Comparison of ENCODE assay signal across 8 mouse cellular contexts in genomic region chr11:75533314-75534015, GRCm38 (mm10). TPM values are rescaled to one million over a fixed set of nuclear protein-coding genes. Genes with fewer than 3 reads are reported as not detected.
A peak's percentile ranks its signal among the peaks of the same experiment; 100 is the strongest.
DNase-seq lines count a peak whose midpoint lies in the region; ATAC-seq and TF ChIP-seq lines count a peak whose summit lies in the region.

No protein-coding gene starts in this region.

- DNase-seq in heart, postnatal 4 days, result no peak
- peak; percentile 42 for DNase-seq in CH12.LX (ENCODE audit: extremely low read depth)
- no peak for DNase-seq in forebrain, postnatal 0 days
- DNase-seq in midbrain, embryonic 11.5 days (ENCODE audit: low spot score, missing footprints), result no peak
- DNase-seq in spleen, adult 18-20 months, result no peak
- DNase-seq in frontal cortex, adult 2 months (ENCODE audit: extremely low spot score in 1 of 2, low spot score in 1 of 2), result no peak
- no peak for DNase-seq in left cerebral cortex, postnatal 4 days

- intact Hi-C loops in left cerebral cortex, postnatal 4 days (cut with DNase I), result loop anchor here (5.0 kb wide), 1 partner anchor 39 kb away; no protein-coding TSS in a partner anchor

- dilution Hi-C loops in CH12.LX (cut with MboI; ENCODE audit: extremely low pct_ligation_motif_present, extremely low pct_unique_long_range_greater_than_20kb, low sequenced_read_pairs), result no loop called here

- TF ChIP-seq POLR2A in CH12.LX (IDR thresholded peaks at IDR 0.05; ENCODE audit: low read depth, low read length), result no peak

- TF ChIP-seq RAD21 in CH12.LX (IDR thresholded peaks at IDR 0.05; ENCODE audit: low read depth, low read length), result no peak

- H3K79me2 ChIP-seq in CH12.LX (replicated peaks; ENCODE audit: control insufficient read depth, extremely low read depth, insufficient read depth, poor library complexity, severe bottlenecking), result no peaks in the 10 kb centered on the region

- H3K4me2 ChIP-seq in heart, embryonic 13.5 days, result peak overlapping the region; percentile 100
- peak overlapping the region; percentile 83 for H3K4me2 ChIP-seq in CH12.LX (ENCODE audit: insufficient read depth, low read depth, poor library complexity, severe bottlenecking)
- peak overlapping the region; percentile 99 for H3K4me2 ChIP-seq in forebrain, postnatal 0 days (ENCODE audit: low read depth)
- H3K4me2 ChIP-seq in midbrain, embryonic 11.5 days, result peak overlapping the region; percentile 99; the same call in 1 of the 2 replicates

- no peak overlapping the region for H3K4me3 ChIP-seq in heart, embryonic 13.5 days
- H3K4me3 ChIP-seq in CH12.LX (replicated peaks in 1 of 3; ENCODE audit: low read depth in 2 of 3, low read length in 2 of 3, poor library complexity in 1 of 3), result peak overlapping the region; percentile 16 to 71 (median 57)
- H3K4me3 ChIP-seq in forebrain, postnatal 0 days (ENCODE audit: low read depth, low read length), result peak overlapping the region; percentile 60
- no peak overlapping the region for H3K4me3 ChIP-seq in midbrain, embryonic 11.5 days (ENCODE audit: low read depth, low read length)

- H3K36me3 ChIP-seq in heart, embryonic 13.5 days, result no peaks in the 10 kb centered on the region
- H3K36me3 ChIP-seq in CH12.LX (replicated peaks in 1 of 2; ENCODE audit: control insufficient read depth in 1 of 2, insufficient read depth in 1 of 2, low read length in 1 of 2), result peaks cover 0 to 17% of the 10 kb centered on the region in 2 experiments
- no peaks in the 10 kb centered on the region for H3K36me3 ChIP-seq in forebrain, postnatal 0 days (ENCODE audit: insufficient read depth)
- H3K36me3 ChIP-seq in midbrain, embryonic 11.5 days (ENCODE audit: control insufficient read depth, insufficient read depth, low read length), result no peaks in the 10 kb centered on the region

- in situ Hi-C loops in CH12.LX (cut with MboI; ENCODE audit: low pct_ligation_motif_present, low pct_unique_long_range_greater_than_20kb, low sequenced_read_pairs), result loop anchor here (5.0 kb wide), 1 partner anchor 39 kb away; no protein-coding TSS in a partner anchor

- H3K27ac ChIP-seq in heart, embryonic 13.5 days (replicated peaks), result 0 out of 2 replicates have a peak overlapping the region, but pooled peaks have one; percentile 21
- peak overlapping the region; percentile 37 for H3K27ac ChIP-seq in CH12.LX (ENCODE audit: insufficient read depth, low read depth)
- peak overlapping the region; percentile 97; the same call in 1 of the 2 replicates for H3K27ac ChIP-seq in forebrain, postnatal 0 days (ENCODE audit: low read depth, low read length)
- no peak overlapping the region for H3K27ac ChIP-seq in midbrain, embryonic 11.5 days (ENCODE audit: low read depth, low read length)

- peaks cover 40% of the 10 kb centered on the region for H3K4me1 ChIP-seq in heart, embryonic 13.5 days
- peaks cover 10 to 55% of the 10 kb centered on the region in 2 experiments for H3K4me1 ChIP-seq in CH12.LX (ENCODE audit: control insufficient read depth in 1 of 2, insufficient read depth in 2 of 2)
- peaks cover 11% of the 10 kb centered on the region for H3K4me1 ChIP-seq in forebrain, postnatal 0 days (ENCODE audit: insufficient read depth)
- H3K4me1 ChIP-seq in midbrain, embryonic 11.5 days (ENCODE audit: control insufficient read depth, insufficient read depth, low read length), result peaks cover 5% of the 10 kb centered on the region

- 58% methylated on average over 6 of the region's 6 CpGs for WGBS in heart, embryonic 13.5 days
- 79% methylated on average over 6 of the region's 6 CpGs for WGBS in forebrain, postnatal 0 days
- WGBS in midbrain, embryonic 11.5 days, result 82% methylated on average over 6 of the region's 6 CpGs

- H3K9ac ChIP-seq in heart, embryonic 13.5 days, result no peak overlapping the region
- peak overlapping the region; percentile 11; the same call in 1 of the 2 replicates for H3K9ac ChIP-seq in CH12.LX (ENCODE audit: insufficient read depth, low read depth)
- H3K9ac ChIP-seq in forebrain, postnatal 0 days, result peak overlapping the region; percentile 98
- H3K9ac ChIP-seq in midbrain, embryonic 11.5 days (ENCODE audit: low read length), result no peak overlapping the region

- no peak for TF ChIP-seq EP300 in CH12.LX (IDR thresholded peaks at IDR 0.05; ENCODE audit: low read length)

- no peak for ATAC-seq in heart, embryonic 13.5 days (ENCODE audit: extremely low read depth, insufficient number of reproducible peaks, low FRiP score, low TSS enrichment)
- ATAC-seq in forebrain, postnatal 0 days, result no peak
- ATAC-seq in midbrain, embryonic 11.5 days (ENCODE audit: low FRiP score), result no peak

- H3K27me3 ChIP-seq in heart, embryonic 13.5 days (replicated peaks), result 0 out of 2 replicates have a peak, but pooled peaks cover 15% of the 10 kb centered on the region
- H3K27me3 ChIP-seq in CH12.LX (replicated peaks), result no peaks in the 10 kb centered on the region
- no peaks in the 10 kb centered on the region for H3K27me3 ChIP-seq in forebrain, postnatal 0 days (ENCODE audit: insufficient read depth, low read length)
- H3K27me3 ChIP-seq in midbrain, embryonic 11.5 days (ENCODE audit: control insufficient read depth, insufficient read depth, low read length), result no peaks in the 10 kb centered on the region

- no peaks in the 10 kb centered on the region for H3K9me3 ChIP-seq in heart, embryonic 13.5 days
- H3K9me3 ChIP-seq in CH12.LX (replicated peaks; ENCODE audit: low read length), result no peaks in the 10 kb centered on the region
- H3K9me3 ChIP-seq in forebrain, postnatal 0 days (ENCODE audit: low read length), result no peaks in the 10 kb centered on the region
- no peaks in the 10 kb centered on the region for H3K9me3 ChIP-seq in midbrain, embryonic 11.5 days (ENCODE audit: control insufficient read depth, low read length)

- no peak for TF ChIP-seq CTCF in CH12.LX (conservative IDR thresholded peaks at IDR 0.05 in 1 of 2, IDR thresholded peaks at IDR 0.05 in 1 of 2; ENCODE audit: low read depth in 2 of 2, low read length in 2 of 2)
- TF ChIP-seq CTCF in forebrain, postnatal 0 days (IDR thresholded peaks at IDR 0.05; ENCODE audit: low read depth), result no peak

RNA-seq across cellular contexts. Expression of gene Slc43a2, which starts 2.0 kb away (rescaled TPM):
- 3.2 and 3.6 TPM in 2 replicates for polyA plus RNA-seq in heart, embryonic 13.5 days (2015; fragmentation: Nextera tagmentation; extraction: Ambion mirVana)
- 10 to 100 TPM in 1 of 2 experiments, 1 to 10 TPM in 1; 8.9 to 10.5 TPM for total RNA-seq in heart, postnatal 4 days (2021)
- total RNA-seq in CH12.LX (2012; rRNA removed) (6.5 and 8.9 TPM in 2 replicates), CH12.LX (2014; rRNA removed) (3.5 and 5.0 TPM in 2 replicates)
- 6.8 and 8.8 TPM in 2 replicates for polyA plus RNA-seq in CH12.LX (2012; ENCODE audit: insufficient read length, low read depth)
- total RNA-seq in forebrain, postnatal 0 days (2014; rRNA removed), result 16.5 and 24.0 TPM in 2 replicates
- polyA plus RNA-seq in forebrain, postnatal 0 days (2015; fragmentation: Nextera tagmentation; extraction: Ambion mirVana), result 10.4 and 14.1 TPM in 2 replicates
- polyA plus RNA-seq in midbrain, embryonic 11.5 days (2014; fragmentation: Nextera tagmentation; extraction: Ambion mirVana), result 3.3 and 3.7 TPM in 2 replicates
- 26.7 and 26.9 TPM in 2 replicates for polyA plus RNA-seq in frontal cortex, adult 2 months (2012; rRNA removed)
- total RNA-seq in left cerebral cortex, postnatal 4 days (2021), result 10 to 100 TPM; 43.5 to 51.1 TPM

RNA-seq across cellular contexts. Expression of gene Scarf1, which starts 20.1 kb away (rescaled TPM):
- polyA plus RNA-seq in heart, embryonic 13.5 days (2015; fragmentation: Nextera tagmentation; extraction: Ambion mirVana), result 12.9 and 13.2 TPM in 2 replicates
- 10 to 100 TPM; 14.5 to 15.0 TPM for total RNA-seq in heart, postnatal 4 days (2021)
- total RNA-seq in CH12.LX (2012; rRNA removed) (0.59 and 0.76 TPM in 2 replicates), CH12.LX (2014; rRNA removed) (0.24 and 0.28 TPM in 2 replicates)
- 0.76 and 0.90 TPM in 2 replicates for polyA plus RNA-seq in CH12.LX (2012; ENCODE audit: insufficient read length, low read depth)
- total RNA-seq in forebrain, postnatal 0 days (2014; rRNA removed), result 4.0 and 4.5 TPM in 2 replicates
- 3.1 and 3.5 TPM in 2 replicates for polyA plus RNA-seq in forebrain, postnatal 0 days (2015; fragmentation: Nextera tagmentation; extraction: Ambion mirVana)
- 2.9 and 3.4 TPM in 2 replicates for polyA plus RNA-seq in midbrain, embryonic 11.5 days (2014; fragmentation: Nextera tagmentation; extraction: Ambion mirVana)
- 3.3 and 4.1 TPM in 2 replicates for polyA plus RNA-seq in frontal cortex, adult 2 months (2012; rRNA removed)
- 1 to 10 TPM; 3.0 to 3.5 TPM for total RNA-seq in left cerebral cortex, postnatal 4 days (2021)

RNA-seq across cellular contexts. Expression of gene Rilp, which starts 23.6 kb away (rescaled TPM):
- 3.4 TPM in 2 replicates for polyA plus RNA-seq in heart, embryonic 13.5 days (2015; fragmentation: Nextera tagmentation; extraction: Ambion mirVana)
- 10 to 100 TPM; 24.5 to 24.7 TPM for total RNA-seq in heart, postnatal 4 days (2021)
- 0.63 and 0.72 TPM in 2 replicates for total RNA-seq in CH12.LX (2012; rRNA removed)
- 0.17 and 0.31 TPM in 2 replicates for total RNA-seq in CH12.LX (2014; rRNA removed)
- 0.76 and 1.1 TPM in 2 replicates for polyA plus RNA-seq in CH12.LX (2012; ENCODE audit: insufficient read length, low read depth)
- 0.67 and 1.6 TPM in 2 replicates for total RNA-seq in forebrain, postnatal 0 days (2014; rRNA removed)
- polyA plus RNA-seq in forebrain, postnatal 0 days (2015; fragmentation: Nextera tagmentation; extraction: Ambion mirVana), result 2.9 and 4.9 TPM in 2 replicates
- 0.53 and 0.72 TPM in 2 replicates for polyA plus RNA-seq in midbrain, embryonic 11.5 days (2014; fragmentation: Nextera tagmentation; extraction: Ambion mirVana)
- polyA plus RNA-seq in frontal cortex, adult 2 months (2012; rRNA removed), result 2.0 and 2.9 TPM in 2 replicates
- 1 to 10 TPM; 1.8 to 1.9 TPM for total RNA-seq in left cerebral cortex, postnatal 4 days (2021)

RNA-seq across cellular contexts. Expression of gene Prpf8, which starts 46.8 kb away (rescaled TPM):
- 31.6 and 32.1 TPM in 2 replicates for polyA plus RNA-seq in heart, embryonic 13.5 days (2015; fragmentation: Nextera tagmentation; extraction: Ambion mirVana)
- total RNA-seq in heart, postnatal 4 days (2021), result 100 to 1,000 TPM; 113 to 115 TPM
- total RNA-seq in CH12.LX (2012; rRNA removed), result 246 and 255 TPM in 2 replicates
- total RNA-seq in CH12.LX (2014; rRNA removed), result 168 and 187 TPM in 2 replicates
- 298 and 345 TPM in 2 replicates for polyA plus RNA-seq in CH12.LX (2012; ENCODE audit: insufficient read length, low read depth)
- 89.0 and 120 TPM in 2 replicates for total RNA-seq in forebrain, postnatal 0 days (2014; rRNA removed)
- 25.6 and 27.9 TPM in 2 replicates for polyA plus RNA-seq in forebrain, postnatal 0 days (2015; fragmentation: Nextera tagmentation; extraction: Ambion mirVana)
- 94.9 and 100.0 TPM in 2 replicates for polyA plus RNA-seq in midbrain, embryonic 11.5 days (2014; fragmentation: Nextera tagmentation; extraction: Ambion mirVana)
- polyA plus RNA-seq in frontal cortex, adult 2 months (2012; rRNA removed), result 86.2 and 95.8 TPM in 2 replicates
- total RNA-seq in left cerebral cortex, postnatal 4 days (2021), result 100 to 1,000 TPM; 136 to 137 TPM

RNA-seq across cellular contexts. Expression of gene Pitpna, which starts 54.4 kb away (rescaled TPM):
- 54.4 and 56.7 TPM in 2 replicates for polyA plus RNA-seq in heart, embryonic 13.5 days (2015; fragmentation: Nextera tagmentation; extraction: Ambion mirVana)
- 100 to 1,000 TPM; 150 to 155 TPM for total RNA-seq in heart, postnatal 4 days (2021)
- total RNA-seq in CH12.LX (2012; rRNA removed) (61.8 and 75.8 TPM in 2 replicates), CH12.LX (2014; rRNA removed) (80.7 and 84.6 TPM in 2 replicates)
- 243 and 290 TPM in 2 replicates for polyA plus RNA-seq in CH12.LX (2012; ENCODE audit: insufficient read length, low read depth)
- total RNA-seq in forebrain, postnatal 0 days (2014; rRNA removed), result 83.0 and 95.7 TPM in 2 replicates
- polyA plus RNA-seq in forebrain, postnatal 0 days (2015; fragmentation: Nextera tagmentation; extraction: Ambion mirVana), result 85.8 and 101 TPM in 2 replicates
- 87.9 and 90.7 TPM in 2 replicates for polyA plus RNA-seq in midbrain, embryonic 11.5 days (2014; fragmentation: Nextera tagmentation; extraction: Ambion mirVana)
- 221 and 251 TPM in 2 replicates for polyA plus RNA-seq in frontal cortex, adult 2 months (2012; rRNA removed)
- total RNA-seq in left cerebral cortex, postnatal 4 days (2021), result 100 to 1,000 TPM; 249 to 259 TPM

Comparison
In these comparisons a context has a peak if more than half of its experiments do, and no peak if none do; other contexts are left out.
1. H3K4me3 ChIP-seq: peak in CH12.LX (3 of 3) and forebrain, postnatal 0 days (single experiment); none in heart, embryonic 13.5 days (single experiment) and midbrain, embryonic 11.5 days (single experiment).
2. H3K9ac ChIP-seq: peak in CH12.LX (single experiment) and forebrain, postnatal 0 days (single experiment); none in heart, embryonic 13.5 days (single experiment) and midbrain, embryonic 11.5 days (single experiment).
3. Peak in every context shown above with its lines, with median percentiles within 50 percentile points of each other: H3K4me2 ChIP-seq.